Mouse (Mus musculus) forebrain, embryonic 15.5 days (tissue): ENCODE results near the gene Gm13271. TPM values are rescaled to one million over a fixed set of nuclear protein-coding genes. Genes with fewer than 3 reads are reported as not detected.
"Not testable (repeated sequence)": the region's sequence is repeated elsewhere in the genome, so short reads cannot be mapped to it uniquely, and the experiment has no call there.

Source experiments
- ATAC-seq: fragments of 200-750 bp; cut with Nextera tagmentation; replicated peaks from 2 replicates; pipeline ENCODE4 v1.8.0; 2017; ENCODE audit warnings: mild to moderate bottlenecking, moderate TSS enrichment, moderate library complexity
- H3K27ac ChIP-seq: fragments of 300-500 bp; sonication (generic); replicated peaks from 2 replicates; pipeline ENCODE4 v1.5.1; 2015; ENCODE audit warnings: mild to moderate bottlenecking, inconsistent platforms
- H3K27me3 ChIP-seq: fragments of 300-500 bp; sonication (generic); 2 replicates; pipeline ENCODE4 v1.6.1; 2015; ENCODE audit warnings: inconsistent platforms
- H3K36me3 ChIP-seq: fragments of 300-500 bp; sonication (generic); 2 replicates; pipeline ENCODE4 v1.6.1; 2015; ENCODE audit warnings: mild to moderate bottlenecking, inconsistent platforms
- H3K4me1 ChIP-seq: fragments of 300-500 bp; sonication (generic); 2 replicates; pipeline ENCODE4 v1.6.1; 2015; ENCODE audit warnings: inconsistent platforms
- H3K4me2 ChIP-seq: fragments of 300-500 bp; sonication (generic); replicated peaks from 2 replicates; pipeline ENCODE4 v1.6.1; 2015; ENCODE audit warnings: mild to moderate bottlenecking, inconsistent platforms
- H3K4me3 ChIP-seq: fragments of 300-500 bp; sonication (generic); 2 replicates; pipeline ENCODE4 v1.5.1; 2015; ENCODE audit warnings: mild to moderate bottlenecking, inconsistent platforms
- H3K9ac ChIP-seq: fragments of 300-500 bp; sonication (generic); replicated peaks from 2 replicates; pipeline ENCODE4 v1.6.1; 2015; ENCODE audit warnings: mild to moderate bottlenecking, inconsistent platforms
- H3K9me3 ChIP-seq: fragments of 300-500 bp; sonication (generic); 2 replicates; pipeline ENCODE4 v1.6.1; 2016; ENCODE audit warnings: inconsistent platforms
- WGBS: fragments of 180-500 bp; shearing (Covaris S2); methylation state at CpG from one replicate; pipeline ENCODE4 v1.1.7; 2015; ENCODE audit warnings: mixed read lengths; 5-methylcytosine and 5-hydroxymethylcytosine counted together
- polyA plus RNA-seq: library from polyadenylated mRNA; unstranded; fragments of >200 nt; fragmentation: Nextera tagmentation; extraction: Ambion mirVana; gene quantifications from 2 replicates; pipeline ENCODE4 v1.2.1, GENCODE M21; 2015

The Gm13271 gene
- polyA plus RNA-seq, 1 experiment from 2014 or later, result not detected

GRCm38 (mm10) chr4:88763384-88764018 is 8.8 kb downstream of the Gm13271 start:
- not testable (repeated sequence) for H3K27ac ChIP-seq, H3K9me3 ChIP-seq, H3K4me1 ChIP-seq, H3K36me3 ChIP-seq, ATAC-seq, H3K27me3 ChIP-seq
- Histone ChIP-seq H3K4me2 (peak overlapping the region; percentile 63), H3K9ac (0 out of 2 replicates have a peak overlapping the region, but pooled peaks have one; percentile 24), H3K4me3 (peak overlapping the region; percentile 41)
- 2% methylated on average over 34 of the region's 42 CpGs for WGBS

- H3K4me3 ChIP-seq, result not testable (repeated sequence)
- no CpG with 5 or more reads among the region's 32 CpGs for WGBS
These were observed 18.9 kb downstream of the Gm13271 start, which contains the start of gene Gm13290 for GRCm38 (mm10) chr4:88773534-88773933. TSS of gene Gm13290 (plus strand) at chr4:88773834.

GRCm38 (mm10) chr4:88776622-88777021 is 22.0 kb downstream of the Gm13271 start, which contains the start of gene Gm13289:
TSS of gene Gm13289 (plus strand) at chr4:88776922.
- no CpG with 5 or more reads among the region's 29 CpGs for WGBS
- not testable (repeated sequence) for H3K36me3 ChIP-seq, H3K27ac ChIP-seq, H3K4me3 ChIP-seq, H3K9ac ChIP-seq, H3K27me3 ChIP-seq, ATAC-seq, H3K4me1 ChIP-seq, H3K9me3 ChIP-seq, H3K4me2 ChIP-seq

More at GRCm38 (mm10) chr4:88773534-88773933, 18.9 kb downstream of the Gm13271 start, which contains the start of gene Gm13290:
- not testable (repeated sequence) for H3K36me3 ChIP-seq, H3K27ac ChIP-seq, ATAC-seq, H3K27me3 ChIP-seq, H3K9ac ChIP-seq, H3K9me3 ChIP-seq, H3K4me1 ChIP-seq, H3K4me2 ChIP-seq

- H3K27ac ChIP-seq, H3K27me3 ChIP-seq: not testable (repeated sequence)
- no CpG with 5 or more reads among the region's 29 CpGs for WGBS
These were observed 24.9 kb downstream of the Gm13271 start, which contains the start of gene Gm13272 for GRCm38 (mm10) chr4:88779550-88779949. TSS of gene Gm13272 (plus strand) at chr4:88779850.

GRCm38 (mm10) chr4:88780320-88780719 is 25.7 kb downstream of the Gm13271 start:
- H3K4me2 ChIP-seq, H3K27me3 ChIP-seq, H3K36me3 ChIP-seq, H3K9ac ChIP-seq, H3K4me1 ChIP-seq, H3K4me3 ChIP-seq, H3K27ac ChIP-seq, ATAC-seq, H3K9me3 ChIP-seq: not testable (repeated sequence)
- 47% methylated on average over 16 of the region's 18 CpGs for WGBS

More at GRCm38 (mm10) chr4:88779550-88779949, 24.9 kb downstream of the Gm13271 start, which contains the start of gene Gm13272:
- ATAC-seq, H3K4me1 ChIP-seq, H3K9ac ChIP-seq, H3K4me2 ChIP-seq, H3K4me3 ChIP-seq, H3K9me3 ChIP-seq, H3K36me3 ChIP-seq: not testable (repeated sequence)

- not testable (repeated sequence) for H3K27me3 ChIP-seq, H3K27ac ChIP-seq, H3K9me3 ChIP-seq, H3K4me1 ChIP-seq, H3K36me3 ChIP-seq, H3K9ac ChIP-seq, ATAC-seq
- Histone ChIP-seq H3K4me3 (peak within 1 kb of the TSS; percentile 17; the same call in 1 of the 2 replicates), H3K4me2 (peak within 1 kb of the TSS; percentile 40)
- 26% methylated on average over 4 of the region's 7 CpGs for WGBS
These were observed 27.2 kb downstream of the Gm13271 start, which contains the start of gene Ifnz for GRCm38 (mm10) chr4:88781831-88782230. TSS of gene Ifnz (plus strand) at chr4:88782131.

GRCm38 (mm10) chr4:88782335-88782734 is 27.7 kb downstream of the Gm13271 start:
- not testable (repeated sequence) for H3K4me1 ChIP-seq, H3K9ac ChIP-seq, ATAC-seq, H3K9me3 ChIP-seq, H3K27me3 ChIP-seq, H3K36me3 ChIP-seq, H3K27ac ChIP-seq
- Histone ChIP-seq H3K4me3 (peak overlapping the region; percentile 17; the same call in 1 of the 2 replicates), H3K4me2 (peak overlapping the region; percentile 40)
- 0% methylated on average over 7 of the region's 31 CpGs for WGBS

GRCm38 (mm10) chr4:88785409-88785808 is 30.7 kb downstream of the Gm13271 start, which contains the start of gene Gm13276:
TSS of gene Gm13276 (plus strand) at chr4:88785709.
- not testable (repeated sequence) for H3K4me2 ChIP-seq, H3K4me3 ChIP-seq, H3K4me1 ChIP-seq, ATAC-seq, H3K27ac ChIP-seq, H3K9ac ChIP-seq, H3K27me3 ChIP-seq, H3K36me3 ChIP-seq, H3K9me3 ChIP-seq
- no CpG with 5 or more reads among the region's 27 CpGs for WGBS

- not testable (repeated sequence) for H3K4me2 ChIP-seq, H3K9me3 ChIP-seq, H3K4me3 ChIP-seq, H3K9ac ChIP-seq, H3K27me3 ChIP-seq, ATAC-seq, H3K27ac ChIP-seq, H3K4me1 ChIP-seq, H3K36me3 ChIP-seq
- 0% methylated on average over 7 of the region's 28 CpGs for WGBS
These were observed 33.7 kb downstream of the Gm13271 start, which contains the start of gene Gm13277 for GRCm38 (mm10) chr4:88788402-88788801. TSS of gene Gm13277 (plus strand) at chr4:88788632.

- WGBS, result no CpG with 5 or more reads among the region's 28 CpGs
- not testable (repeated sequence) for ATAC-seq
These were observed 36.6 kb downstream of the Gm13271 start, which contains the start of gene Gm13278 for GRCm38 (mm10) chr4:88791250-88791649. TSS of gene Gm13278 (plus strand) at chr4:88791550.

GRCm38 (mm10) chr4:88793936-88794675 is 39.4 kb downstream of the Gm13271 start, which contains the start of gene Gm13275:
TSS of gene Gm13275 (plus strand) at chr4:88794487.
- H3K9ac ChIP-seq, H3K27me3 ChIP-seq, H3K4me3 ChIP-seq, ATAC-seq, H3K9me3 ChIP-seq, H3K4me2 ChIP-seq, H3K36me3 ChIP-seq, H3K27ac ChIP-seq, H3K4me1 ChIP-seq: not testable (repeated sequence)
- 0% methylated on average over 15 of the region's 52 CpGs for WGBS

More at GRCm38 (mm10) chr4:88791250-88791649, 36.6 kb downstream of the Gm13271 start, which contains the start of gene Gm13278:
- H3K4me1 ChIP-seq, H3K27me3 ChIP-seq, H3K9me3 ChIP-seq, H3K9ac ChIP-seq, H3K36me3 ChIP-seq, H3K4me3 ChIP-seq, H3K4me2 ChIP-seq, H3K27ac ChIP-seq: not testable (repeated sequence)

- H3K4me3 ChIP-seq, H3K27me3 ChIP-seq, H3K36me3 ChIP-seq, H3K4me1 ChIP-seq, ATAC-seq, H3K4me2 ChIP-seq, H3K9ac ChIP-seq, H3K27ac ChIP-seq, H3K9me3 ChIP-seq: not testable (repeated sequence)
- WGBS, result no CpG with 5 or more reads among the region's 28 CpGs
These were observed 42.4 kb downstream of the Gm13271 start, which contains the start of gene Gm13279 for GRCm38 (mm10) chr4:88797097-88797496. TSS of gene Gm13279 (plus strand) at chr4:88797397.
